Mouse (Mus musculus) stomach, postnatal 0 days (tissue): Measurements from ENCODE around the gene 9030025P20Rik. TPM values are rescaled to one million over a fixed set of nuclear protein-coding genes. Genes with fewer than 3 reads are reported as not detected.
A peak's percentile ranks its signal among the peaks of the same experiment; 100 is the strongest.
"Not testable (repeated sequence)": the region's sequence is repeated elsewhere in the genome, so short reads cannot be mapped to it uniquely, and the experiment has no call there.

Experiments
- ATAC-seq: fragments of 200-750 bp; cut with Nextera tagmentation; 2 replicates; pipeline ENCODE4 v1.8.0; 2017; ENCODE audit not compliant: low FRiP score, low TSS enrichment
- DNase-seq: peaks from one replicate; pipeline ENCODE4 v3.0.0-alpha.2; 2016; ENCODE audit warnings: low spot score
- H3K27ac ChIP-seq: fragments of 300-500 bp; sonication (generic); replicated peaks from 2 replicates; pipeline ENCODE4 v1.5.1; 2014; ENCODE audit warnings: mild to moderate bottlenecking, control low read depth
- H3K27me3 ChIP-seq: fragments of 300-500 bp; sonication (generic); 2 replicates; pipeline ENCODE4 v1.6.1; 2014; ENCODE audit warnings: low read length; ENCODE audit not compliant: control insufficient read depth, insufficient read depth
- H3K36me3 ChIP-seq: fragments of 300-500 bp; sonication (generic); 2 replicates; pipeline ENCODE4 v1.6.1; 2014; ENCODE audit warnings: low read length, mixed read lengths; ENCODE audit not compliant: control insufficient read depth, insufficient read depth
- H3K4me1 ChIP-seq: fragments of 300-500 bp; sonication (generic); replicated peaks from 2 replicates; pipeline ENCODE4 v1.6.1; 2014; ENCODE audit warnings: antibody characterized with exemption; ENCODE audit not compliant: control insufficient read depth, insufficient read depth
- H3K4me2 ChIP-seq: fragments of 300-500 bp; sonication (generic); replicated peaks from 2 replicates; pipeline ENCODE4 v1.6.1; 2014; ENCODE audit warnings: low read depth, mild to moderate bottlenecking, control low read depth, moderate library complexity
- H3K4me3 ChIP-seq: fragments of 300-500 bp; sonication (generic); 2 replicates; pipeline ENCODE4 v1.5.1; 2014; ENCODE audit warnings: low read depth, low read length, control low read depth
- H3K9ac ChIP-seq: fragments of 300-500 bp; sonication (generic); 2 replicates; pipeline ENCODE4 v1.6.1; 2014; ENCODE audit warnings: mild to moderate bottlenecking, low read length, control low read depth, mixed read lengths
- H3K9me3 ChIP-seq: fragments of 300-500 bp; sonication (generic); 2 replicates; pipeline ENCODE4 v1.6.1; 2016; ENCODE audit warnings: low read length; ENCODE audit not compliant: control insufficient read depth
- CTCF ChIP-seq: IDR thresholded peaks from 2 replicates; pipeline ENCODE4 v1.5.1; 2016; ENCODE audit warnings: antibody characterized with exemption, low read depth, mild to moderate bottlenecking, moderate library complexity
- EP300 ChIP-seq: optimal IDR thresholded peaks from 2 replicates; pipeline ENCODE3; 2016; ENCODE audit warnings: antibody characterized with exemption
- WGBS: fragments of 180-500 bp; shearing (Covaris S2); extraction: QIAGEN DNeasy Blood & Tissue Kit; methylation state at CpG from one replicate; pipeline ENCODE4 v1.1.7; 2014; 5-methylcytosine and 5-hydroxymethylcytosine counted together
- polyA plus RNA-seq: library from polyadenylated mRNA; unstranded; fragments of >200 nt; fragmentation: Nextera tagmentation; extraction: Ambion mirVana; gene quantifications from 2 replicates; pipeline ENCODE4 v1.2.1, GENCODE M21; 2015

The 9030025P20Rik gene
- polyA plus RNA-seq, result 4.6 and 5.1 TPM in 2 replicates

- no CpG with 5 or more reads among the region's 60 CpGs for WGBS
- DNase-seq, H3K9me3 ChIP-seq, H3K36me3 ChIP-seq, H3K4me2 ChIP-seq, H3K9ac ChIP-seq, H3K4me3 ChIP-seq, H3K4me1 ChIP-seq, H3K27me3 ChIP-seq, H3K27ac ChIP-seq: not testable (repeated sequence)
- ATAC-seq, result peak; percentile 99
These were observed at the start of gene 9030025P20Rik, which contains the start of gene Gm3417 for GRCm38 (mm10) chr17:14978362-14979038. 9030025P20Rik (plus strand) TSS chr17:14978468. Gm3417 (minus strand) TSS chr17:14978790.

- no peaks in the 10 kb centered on the region for H3K4me1 ChIP-seq
- no peak for ATAC-seq
- 59% methylated on average over 5 of the region's 5 CpGs for WGBS
These were observed 49.6 kb upstream of the 9030025P20Rik start for GRCm38 (mm10) chr17:14928631-14929030.

DNA sequence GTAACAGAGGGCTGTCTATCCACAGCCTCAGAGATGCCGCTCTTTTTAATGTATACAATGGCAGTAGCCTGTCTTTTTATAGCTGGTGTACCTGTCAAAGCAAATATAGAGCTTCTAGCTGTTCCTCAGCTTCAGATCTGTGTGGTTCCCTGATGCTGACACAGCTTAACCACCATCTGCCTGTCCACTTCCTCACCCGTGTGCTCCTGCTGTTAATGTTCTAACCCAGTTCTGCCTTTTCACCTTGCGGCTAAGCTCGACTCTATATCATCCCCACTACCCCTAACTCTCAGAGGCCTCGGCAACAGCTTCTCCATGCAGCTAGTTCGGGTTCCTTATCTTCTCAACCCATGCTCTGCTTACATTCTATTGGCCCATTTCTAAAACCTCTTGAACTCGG is 47.6 kb upstream of the 9030025P20Rik start:
- 82% methylated on average over 7 of the region's 7 CpGs for WGBS
- no peak overlapping the region for H3K9ac ChIP-seq
- TF ChIP-seq EP300 (no peak), CTCF (no peak)
- H3K36me3 ChIP-seq, result no peaks in the 10 kb centered on the region
- H3K4me1 ChIP-seq, result no peaks in the 10 kb centered on the region
- no peak overlapping the region for H3K4me3 ChIP-seq
- no peak overlapping the region for H3K4me2 ChIP-seq
- ATAC-seq, result no peak
- no peaks in the 10 kb centered on the region for H3K27me3 ChIP-seq
- no peak for DNase-seq
- H3K27ac ChIP-seq, result no peak overlapping the region
- H3K9me3 ChIP-seq, result no peaks in the 10 kb centered on the region

More at GRCm38 (mm10) chr17:14928631-14929030, 49.6 kb upstream of the 9030025P20Rik start:
- Histone ChIP-seq H3K9ac (no peak overlapping the region), H3K27me3 (no peaks in the 10 kb centered on the region), H3K9me3 (no peaks in the 10 kb centered on the region), H3K4me2 (no peak overlapping the region), H3K27ac (no peak overlapping the region), H3K36me3 (no peaks in the 10 kb centered on the region), H3K4me3 (no peak overlapping the region)
- TF ChIP-seq CTCF, result no peak
- TF ChIP-seq EP300, result no peak
- no peak for DNase-seq

GRCm38 (mm10) chr17:14931469-14931868 is 46.8 kb upstream of the 9030025P20Rik start:
- Histone ChIP-seq H3K9ac (no peak overlapping the region), H3K9me3 (no peaks in the 10 kb centered on the region), H3K4me1 (no peaks in the 10 kb centered on the region), H3K27ac (no peak overlapping the region), H3K36me3 (no peaks in the 10 kb centered on the region), H3K4me3 (no peak overlapping the region), H3K27me3 (no peaks in the 10 kb centered on the region), H3K4me2 (no peak overlapping the region)
- TF ChIP-seq EP300, result no peak
- TF ChIP-seq CTCF, result no peak
- 81% methylated on average over 5 of the region's 5 CpGs for WGBS
- ATAC-seq, result no peak
- no peak for DNase-seq

DNA sequence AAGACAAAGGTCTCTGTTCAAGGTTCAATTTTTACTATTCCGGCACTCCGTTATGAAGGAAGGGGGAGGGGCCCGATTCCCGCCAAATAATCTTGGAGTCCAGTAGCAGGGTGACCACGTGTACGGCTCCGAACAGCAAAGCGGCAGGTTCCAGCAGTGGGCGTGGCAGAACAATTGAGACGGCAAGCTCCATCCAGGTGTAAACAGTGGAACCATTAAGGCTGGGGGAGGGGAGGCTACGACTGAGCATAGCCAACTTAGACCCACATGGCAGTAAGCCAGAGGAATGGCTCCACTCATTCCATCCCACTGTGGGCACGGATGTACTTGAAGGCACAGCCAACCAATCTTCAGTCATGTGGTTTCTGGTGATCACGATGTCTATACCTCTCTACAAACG is 43.0 kb upstream of the 9030025P20Rik start:
- not testable (repeated sequence) for H3K27me3 ChIP-seq, H3K36me3 ChIP-seq, H3K4me3 ChIP-seq, DNase-seq, H3K9ac ChIP-seq, H3K27ac ChIP-seq, H3K9me3 ChIP-seq, H3K4me2 ChIP-seq, H3K4me1 ChIP-seq, ATAC-seq
- WGBS, result 47% methylated on average over 13 of the region's 14 CpGs

DNA sequence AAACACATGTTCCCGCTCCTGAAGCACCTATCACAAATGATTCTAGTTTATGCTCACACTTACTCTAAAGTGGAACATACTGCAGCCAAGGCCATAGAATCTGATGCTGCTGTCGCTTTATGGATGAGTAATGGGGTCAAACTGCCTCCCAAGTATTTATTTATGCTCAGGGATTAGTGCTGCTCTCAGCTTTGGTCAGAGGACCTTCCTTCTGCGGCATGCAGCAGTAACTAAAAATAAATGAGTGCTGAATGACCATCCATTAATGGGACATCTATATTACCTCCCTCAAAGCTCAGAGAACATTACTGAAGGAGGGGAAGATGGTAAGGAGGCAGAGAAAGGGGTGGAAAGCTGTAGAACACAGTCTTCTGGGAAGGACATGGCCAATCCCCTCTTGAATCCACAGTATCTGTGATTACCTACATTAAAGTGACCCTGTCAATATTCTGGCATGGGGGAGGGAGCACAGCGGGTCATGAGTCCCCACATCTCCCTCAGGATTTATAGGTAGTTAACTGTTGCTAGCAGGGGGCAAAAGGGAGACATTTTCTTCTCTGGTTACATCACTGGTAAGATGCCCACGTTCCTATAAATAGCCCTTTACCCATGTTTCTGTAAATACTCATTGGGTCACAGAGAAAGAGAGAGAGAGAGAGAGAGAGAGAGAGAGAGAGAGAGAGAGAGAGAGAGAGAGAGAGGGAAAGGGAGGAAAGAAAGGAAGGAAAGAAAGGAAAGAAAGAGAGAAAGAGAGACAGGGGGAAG is 42.2 kb upstream of the 9030025P20Rik start:
- TF ChIP-seq CTCF, result no peak
- TF ChIP-seq EP300, result no peak
- no peak overlapping the region for H3K9ac ChIP-seq
- DNase-seq (no peak), ATAC-seq (no peak)
- H3K27ac ChIP-seq, result no peak overlapping the region
- no peak overlapping the region for H3K4me3 ChIP-seq
- H3K36me3 ChIP-seq, result no peaks in the 10 kb centered on the region
- 49% methylated on average over 5 of the region's 5 CpGs for WGBS
- no peak overlapping the region for H3K4me2 ChIP-seq
- no peaks in the 10 kb centered on the region for H3K27me3 ChIP-seq
- H3K4me1 ChIP-seq, result no peaks in the 10 kb centered on the region
- no peaks in the 10 kb centered on the region for H3K9me3 ChIP-seq

DNA sequence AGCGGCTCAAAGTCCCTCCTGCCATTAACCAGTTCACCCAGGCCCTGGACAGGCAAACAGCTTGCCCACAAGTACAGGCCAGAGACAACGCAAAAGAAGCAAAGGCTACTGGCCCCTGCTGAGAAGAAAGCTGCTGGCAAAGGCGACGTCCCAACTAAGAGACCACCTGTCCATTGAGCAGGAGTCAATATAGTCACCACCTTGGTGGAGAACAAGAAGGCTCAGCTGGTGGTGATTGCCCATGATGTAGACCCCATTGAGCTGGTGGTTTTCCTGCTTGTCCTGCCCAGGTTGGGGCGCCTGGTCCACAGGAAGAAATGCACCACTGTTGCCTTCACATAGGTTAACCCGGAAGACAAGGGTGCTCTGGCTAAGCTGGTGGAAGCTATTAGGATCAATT is 36.1 kb upstream of the 9030025P20Rik start:
- H3K4me3 ChIP-seq, H3K27ac ChIP-seq, H3K27me3 ChIP-seq, H3K4me1 ChIP-seq, ATAC-seq, H3K9me3 ChIP-seq, DNase-seq, H3K36me3 ChIP-seq: not testable (repeated sequence)
- 65% methylated on average over 6 of the region's 6 CpGs for WGBS
- peak overlapping the region; percentile 94 for H3K4me2 ChIP-seq
- H3K9ac ChIP-seq, result peak overlapping the region; percentile 62; the same call in 1 of the 2 replicates
